Mouse (Mus musculus) liver, embryonic 14.5 days (tissue): ENCODE data around the gene Mad1l1. TPM values are rescaled to one million over a fixed set of nuclear protein-coding genes. Genes with fewer than 3 reads are reported as not detected.

ENCODE experiments used
- ATAC-seq: fragments of 200-750 bp; cut with Nextera tagmentation; 2 replicates; pipeline ENCODE4 v1.8.0; 2017; ENCODE audit warnings: moderate number of reproducible peaks, mild to moderate bottlenecking, moderate library complexity; ENCODE audit not compliant: insufficient read depth
- DNase-seq, 3 experiments: peaks; one replicate each; pipeline ENCODE4 v3.0.0-alpha.2; 2012 to 2013; ENCODE audit warnings: low read depth in 3 of 3, low spot score in 3 of 3
- H3K27ac ChIP-seq: fragments of 300-500 bp; sonication (generic); 2 replicates; pipeline ENCODE4 v1.5.1; 2014; ENCODE audit warnings: moderate library complexity, mild to moderate bottlenecking, control low read depth, inconsistent platforms
- H3K27me3 ChIP-seq: fragments of 300-500 bp; sonication (generic); 2 replicates; pipeline ENCODE4 v1.6.1; 2014; ENCODE audit warnings: mild to moderate bottlenecking, low read length, moderate library complexity; ENCODE audit not compliant: control insufficient read depth, insufficient read depth
- H3K36me3 ChIP-seq: fragments of 300-500 bp; sonication (generic); replicated peaks from 2 replicates; pipeline ENCODE4 v1.6.1; 2014; ENCODE audit warnings: low read depth; ENCODE audit not compliant: control insufficient read depth, insufficient read depth
- H3K4me1 ChIP-seq, 2 experiments: fragments of 200-500 bp in 1 of 2; fragments of 300-500 bp in 1 of 2; sonication (generic) in 1 of 2; replicated peaks; 2 replicates each; pipeline ENCODE4 v1.6.1; 2012 to 2014; ENCODE audit warnings: antibody characterized with exemption in 1 of 2, inconsistent platforms in 1 of 2, low read length in 1 of 2; ENCODE audit not compliant: control insufficient read depth in 2 of 2, insufficient read depth in 2 of 2
- H3K4me2 ChIP-seq: fragments of 300-500 bp; sonication (generic); 2 replicates; pipeline ENCODE4 v1.6.1; 2014; ENCODE audit warnings: low read depth, mild to moderate bottlenecking, control low read depth, moderate library complexity
- H3K4me3 ChIP-seq, 2 experiments: fragments of 200-500 bp in 1 of 2; fragments of 300-500 bp in 1 of 2; sonication (generic) in 1 of 2; 2 replicates each; pipeline ENCODE4 v1.5.1; 2012 to 2014; ENCODE audit warnings: low read depth in 2 of 2, low read length in 2 of 2, mild to moderate bottlenecking in 2 of 2, control low read depth in 1 of 2, inconsistent platforms in 1 of 2, moderate library complexity in 1 of 2; ENCODE audit not compliant: insufficient read depth in 1 of 2
- H3K9ac ChIP-seq: fragments of 300-500 bp; sonication (generic); replicated peaks from 2 replicates; pipeline ENCODE4 v1.6.1; 2014; ENCODE audit warnings: mild to moderate bottlenecking, control low read depth, moderate library complexity
- H3K9me3 ChIP-seq: fragments of 300-500 bp; sonication (generic); 2 replicates; pipeline ENCODE4 v1.6.1; 2016; ENCODE audit warnings: low read length, mixed read lengths; ENCODE audit not compliant: control insufficient read depth
- CTCF ChIP-seq: IDR thresholded peaks from 2 replicates; pipeline ENCODE4 v1.5.1; 2016; ENCODE audit warnings: antibody characterized with exemption, low read depth, control low read depth
- EP300 ChIP-seq: IDR thresholded peaks from 2 replicates; pipeline ENCODE4 v1.6.1; 2016; ENCODE audit warnings: antibody characterized with exemption, low read depth
- WGBS: fragments of 180-500 bp; shearing (Covaris S2); extraction: QIAGEN DNeasy Blood & Tissue Kit; methylation state at CpG from one replicate; pipeline ENCODE4 v1.1.7; 2014; ENCODE audit not compliant: insufficient replicate concordance; 5-methylcytosine and 5-hydroxymethylcytosine counted together
- polyA plus RNA-seq, 2 experiments: library from polyadenylated mRNA; depleted of rRNA in 1 of 2; stranded (reverse) in 1 of 2; unstranded in 1 of 2; fragments of >200 nt; fragmentation: Nextera tagmentation in 1 of 2; extraction: Ambion mirVana in 1 of 2; gene quantifications; 2 replicates each; pipeline versions ENCODE4 v1.2.1 to v1.2.3; 2012 to 2014

Mad1l1 gene
- polyA plus RNA-seq, 2 experiments, result 15.5 to 16.9 TPM

- Histone ChIP-seq H3K4me1 (no peaks in the 10 kb centered on the region), H3K4me2 (no peak overlapping the region), H3K9ac (no peak overlapping the region), H3K27me3 (no peaks in the 10 kb centered on the region), H3K4me3 (no peak overlapping the region), H3K36me3 (no peaks in the 10 kb centered on the region), H3K9me3 (no peaks in the 10 kb centered on the region), H3K27ac (no peak overlapping the region)
- ATAC-seq (no peak), DNase-seq (no peak)
- no peak for TF ChIP-seq CTCF
- no peak for TF ChIP-seq EP300
- 70% methylated on average over 12 of the region's 12 CpGs for WGBS
These were observed 247.7 kb downstream of the Mad1l1 start for GRCm38 (mm10) chr5:140073671-140074116.

GRCm38 (mm10) chr5:140073148-140073670 is 248.1 kb downstream of the Mad1l1 start:
- H3K36me3 ChIP-seq, result no peaks in the 10 kb centered on the region
- no peaks in the 10 kb centered on the region for H3K27me3 ChIP-seq
- TF ChIP-seq EP300 (no peak), CTCF (no peak)
- H3K27ac ChIP-seq, result no peak overlapping the region
- no peak overlapping the region for H3K4me2 ChIP-seq
- no peak for DNase-seq
- no peaks in the 10 kb centered on the region for H3K4me1 ChIP-seq
- ATAC-seq, result no peak
- H3K4me3 ChIP-seq, result no peak overlapping the region
- 5% methylated on average over 1 of the region's 1 CpGs for WGBS
- H3K9ac ChIP-seq, result no peak overlapping the region
- H3K9me3 ChIP-seq, result no peaks in the 10 kb centered on the region

- no peaks in the 10 kb centered on the region for H3K4me1 ChIP-seq
- ATAC-seq (no peak), DNase-seq (no peak)
- H3K4me2 ChIP-seq, result no peak overlapping the region
- H3K9me3 ChIP-seq, result no peaks in the 10 kb centered on the region
- no peaks in the 10 kb centered on the region for H3K27me3 ChIP-seq
- H3K4me3 ChIP-seq, result no peak overlapping the region
- no peak overlapping the region for H3K27ac ChIP-seq
- no peak overlapping the region for H3K9ac ChIP-seq
- TF ChIP-seq EP300, result no peak
- TF ChIP-seq CTCF, result no peak
- no peaks in the 10 kb centered on the region for H3K36me3 ChIP-seq
- 73% methylated on average over 5 of the region's 5 CpGs for WGBS
These were observed 252.8 kb downstream of the Mad1l1 start for GRCm38 (mm10) chr5:140068506-140068905.

- 56% methylated on average over 3 of the region's 3 CpGs for WGBS
- no peak for ATAC-seq
- H3K9ac ChIP-seq, result no peak overlapping the region
- no peaks in the 10 kb centered on the region for H3K9me3 ChIP-seq
- no peaks in the 10 kb centered on the region for H3K36me3 ChIP-seq
- no peaks in the 10 kb centered on the region for H3K27me3 ChIP-seq
- no peak overlapping the region for H3K4me3 ChIP-seq
- no peak overlapping the region for H3K27ac ChIP-seq
- TF ChIP-seq CTCF (no peak), EP300 (no peak)
- DNase-seq, result no peak
- H3K4me1 ChIP-seq, result no peaks in the 10 kb centered on the region
- H3K4me2 ChIP-seq, result no peak overlapping the region
These were observed 253.3 kb downstream of the Mad1l1 start for GRCm38 (mm10) chr5:140068051-140068450.

GRCm38 (mm10) chr5:140066769-140067168 is 254.6 kb downstream of the Mad1l1 start:
- H3K4me2 ChIP-seq, result no peak overlapping the region
- H3K27ac ChIP-seq, result no peak overlapping the region
- WGBS, result 71% methylated on average over 8 of the region's 8 CpGs
- H3K4me3 ChIP-seq, result no peak overlapping the region
- H3K9me3 ChIP-seq, result no peaks in the 10 kb centered on the region
- H3K27me3 ChIP-seq, result no peaks in the 10 kb centered on the region
- H3K36me3 ChIP-seq, result no peaks in the 10 kb centered on the region
- H3K9ac ChIP-seq, result no peak overlapping the region
- ATAC-seq (no peak), DNase-seq (no peak)
- no peak for TF ChIP-seq EP300
- no peaks in the 10 kb centered on the region for H3K4me1 ChIP-seq
